Mouse (Mus musculus): ENCODE data around the gene Arhgap24. TPM values are rescaled to one million over a fixed set of nuclear protein-coding genes. Genes with fewer than 3 reads are reported as not detected.

The Arhgap24 gene
- polyA plus RNA-seq, 1 experiment from 2014 or later, result 4.1 TPM

DNA sequence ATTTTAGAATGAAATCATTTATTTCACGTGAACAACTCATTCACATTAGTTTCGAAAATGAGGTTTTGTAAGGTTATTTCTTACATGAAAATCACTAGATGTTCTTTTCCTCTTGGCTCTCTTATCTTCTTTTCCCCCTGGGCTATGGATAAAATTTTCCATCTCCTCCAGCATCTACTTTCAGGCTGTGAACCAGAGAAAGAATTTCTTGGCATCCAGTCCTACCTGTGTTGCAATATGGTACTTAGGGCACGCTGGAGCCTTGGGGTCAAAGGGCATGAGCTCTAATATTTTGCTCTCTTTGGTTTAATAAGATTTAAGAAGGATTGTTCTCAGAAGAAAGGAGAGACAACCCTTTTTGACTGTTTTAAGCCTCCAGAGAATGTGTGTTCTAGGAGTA is 132.4 kb downstream of the Arhgap24 start:
- no peaks in the 10 kb centered on the region for H3K4me1 ChIP-seq
- H3K4me2 ChIP-seq, result no peak overlapping the region
- H3K27me3 ChIP-seq, result no peaks in the 10 kb centered on the region
- 90% methylated on average over 3 of the region's 3 CpGs for WGBS
- H3K27ac ChIP-seq, result no peak overlapping the region
- H3K4me3 ChIP-seq (replicated peaks), result no peak overlapping the region
- H3K9me3 ChIP-seq, result no peaks in the 10 kb centered on the region
- no peak for ATAC-seq (ENCODE audit: low FRiP score)
- H3K9ac ChIP-seq, result no peak overlapping the region
- H3K36me3 ChIP-seq (replicated peaks), result no peaks in the 10 kb centered on the region

DNA sequence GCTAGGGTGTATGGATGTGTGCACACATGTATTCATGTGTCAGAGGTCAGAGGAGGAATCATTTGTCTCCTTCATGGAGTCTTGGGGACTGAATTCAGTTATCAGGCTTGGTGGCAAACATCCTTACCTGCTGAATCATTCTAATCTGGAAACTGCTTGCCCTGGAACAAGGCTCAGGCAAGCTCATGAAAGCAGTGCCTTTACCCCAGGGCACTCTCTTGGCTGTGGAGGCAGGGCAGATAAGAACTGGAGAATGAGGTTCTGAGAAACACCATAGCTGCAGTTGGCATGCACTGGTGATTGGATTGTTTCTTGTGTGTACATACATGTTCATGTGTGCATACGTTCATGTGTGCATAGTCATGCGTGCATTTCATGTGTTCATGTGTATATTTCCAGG is 132.9 kb downstream of the Arhgap24 start:
- no peak overlapping the region for H3K4me3 ChIP-seq (replicated peaks)
- H3K27me3 ChIP-seq, result no peaks in the 10 kb centered on the region
- no peak overlapping the region for H3K27ac ChIP-seq
- 94% methylated on average over 2 of the region's 2 CpGs for WGBS
- H3K4me2 ChIP-seq, result no peak overlapping the region
- no peaks in the 10 kb centered on the region for H3K36me3 ChIP-seq (replicated peaks)
- H3K9me3 ChIP-seq, result no peaks in the 10 kb centered on the region
- H3K4me1 ChIP-seq, result no peaks in the 10 kb centered on the region
- no peak for ATAC-seq (ENCODE audit: low FRiP score)
- no peak overlapping the region for H3K9ac ChIP-seq

DNA sequence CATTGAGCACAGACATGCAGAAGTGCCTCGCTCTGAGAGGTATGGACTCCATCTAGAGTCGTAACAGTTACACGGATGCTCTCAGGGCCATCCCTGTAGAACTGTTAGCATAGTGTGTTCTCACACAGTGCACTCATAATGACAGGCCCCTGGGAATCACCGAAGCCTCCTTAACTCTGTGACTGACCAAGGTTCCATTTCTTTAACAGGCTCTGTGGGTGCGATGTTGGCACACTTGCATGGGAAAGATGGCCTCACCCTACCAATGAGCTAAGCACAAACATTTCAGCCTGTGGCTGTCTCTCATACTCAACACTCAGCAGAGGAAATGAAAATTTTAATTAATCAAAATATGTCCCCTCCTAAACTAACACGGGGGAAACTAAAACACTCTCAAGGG is 134.1 kb downstream of the Arhgap24 start:
- no peaks in the 10 kb centered on the region for H3K4me1 ChIP-seq
- no peak overlapping the region for H3K4me3 ChIP-seq (replicated peaks)
- ATAC-seq (ENCODE audit: low FRiP score), result no peak
- 96% methylated on average over 6 of the region's 6 CpGs for WGBS
- no peaks in the 10 kb centered on the region for H3K9me3 ChIP-seq
- H3K27me3 ChIP-seq, result no peaks in the 10 kb centered on the region
- H3K27ac ChIP-seq, result no peak overlapping the region
- no peaks in the 10 kb centered on the region for H3K36me3 ChIP-seq (replicated peaks)
- H3K9ac ChIP-seq, result no peak overlapping the region
- no peak overlapping the region for H3K4me2 ChIP-seq

DNA sequence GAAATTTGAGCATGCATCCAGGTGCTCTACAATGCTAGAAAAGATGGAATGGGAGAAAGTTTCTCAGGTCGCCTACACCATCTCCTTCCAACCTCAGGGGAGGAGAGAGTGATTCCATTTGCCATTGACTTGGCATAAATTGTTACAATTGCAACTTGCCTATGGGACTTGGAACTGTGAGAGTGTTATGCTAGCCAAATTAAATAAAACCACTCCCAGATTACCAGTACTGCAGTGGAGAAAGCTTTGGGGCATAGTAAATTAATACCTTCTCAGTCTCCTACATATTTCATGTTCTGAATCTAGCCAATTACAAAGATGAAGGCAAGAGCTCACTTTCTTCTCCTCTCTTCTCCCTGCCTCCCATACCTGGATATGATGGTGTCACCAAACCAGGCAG is 139.8 kb downstream of the Arhgap24 start:
- ATAC-seq (ENCODE audit: low FRiP score), result no peak
- WGBS, result 90% methylated on average over 1 of the region's 1 CpGs

DNA sequence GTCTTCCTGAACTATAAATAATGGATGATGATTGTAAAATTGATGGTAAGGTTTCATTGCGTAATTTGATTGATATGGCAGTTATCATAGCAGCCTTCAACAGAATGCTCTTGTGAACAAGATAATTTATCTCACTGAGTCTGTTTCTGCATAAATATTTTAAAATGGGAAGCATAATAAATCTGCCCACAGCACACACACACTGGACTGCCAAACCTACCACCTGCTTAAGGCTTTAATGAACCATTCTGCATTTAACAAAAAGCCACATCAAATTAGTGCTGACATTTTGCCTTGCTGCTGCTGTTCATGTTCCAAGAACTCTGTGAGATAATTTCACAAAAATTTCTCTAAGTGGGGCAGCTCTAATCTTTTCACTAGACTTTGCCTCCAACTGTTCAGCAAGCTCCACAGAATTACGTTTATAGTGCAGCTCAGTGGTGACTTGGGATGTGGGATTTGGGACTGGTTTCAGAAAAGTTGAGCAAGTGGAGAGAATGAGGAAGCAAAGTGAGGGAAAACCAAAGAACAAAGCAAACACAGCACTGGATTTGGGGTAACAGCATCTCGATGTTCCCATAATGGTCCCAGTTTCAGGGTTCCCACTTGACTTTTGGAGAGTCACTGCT is 142.7 kb downstream of the Arhgap24 start:
- H3K4me2 ChIP-seq, result no peak overlapping the region
- H3K27me3 ChIP-seq, result no peaks in the 10 kb centered on the region
- no peak overlapping the region for H3K4me3 ChIP-seq (replicated peaks)
- H3K4me1 ChIP-seq, result no peaks in the 10 kb centered on the region
- H3K9ac ChIP-seq, result no peak overlapping the region
- no peak for ATAC-seq (ENCODE audit: low FRiP score)
- no peaks in the 10 kb centered on the region for H3K36me3 ChIP-seq (replicated peaks)
- 88% methylated on average over 3 of the region's 3 CpGs for WGBS
- H3K9me3 ChIP-seq, result no peaks in the 10 kb centered on the region
- H3K27ac ChIP-seq, result no peak overlapping the region

More for the DNA sequence above, 139.8 kb downstream of the Arhgap24 start:
- Histone ChIP-seq H3K4me2 (no peak overlapping the region), H3K27me3 (no peaks in the 10 kb centered on the region), H3K36me3 (replicated peaks) (no peaks in the 10 kb centered on the region), H3K9ac (no peak overlapping the region), H3K27ac (no peak overlapping the region), H3K4me3 (replicated peaks) (no peak overlapping the region), H3K9me3 (no peaks in the 10 kb centered on the region), H3K4me1 (no peaks in the 10 kb centered on the region)

DNA sequence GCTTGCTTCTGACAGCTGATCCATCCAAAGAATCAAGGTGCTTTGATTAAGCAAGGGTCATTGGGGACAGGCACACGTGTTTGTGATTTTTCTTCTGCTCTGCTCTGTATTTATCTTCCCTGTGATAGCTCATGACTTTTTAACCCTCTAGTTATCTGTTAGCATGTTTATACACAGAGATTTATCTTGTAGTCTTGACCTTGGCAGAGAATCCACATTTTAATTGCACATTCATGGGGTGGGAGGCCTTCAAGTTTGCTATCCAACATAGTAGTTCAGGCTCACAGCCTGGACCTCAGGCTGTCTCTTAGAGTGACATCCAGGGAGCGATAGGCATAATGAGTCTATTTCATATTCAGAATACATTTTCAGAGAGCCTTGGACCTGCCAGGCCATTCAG is 145.5 kb downstream of the Arhgap24 start:
- no peaks in the 10 kb centered on the region for H3K4me1 ChIP-seq
- no peaks in the 10 kb centered on the region for H3K36me3 ChIP-seq (replicated peaks)
- H3K27ac ChIP-seq, result no peak overlapping the region

DNA sequence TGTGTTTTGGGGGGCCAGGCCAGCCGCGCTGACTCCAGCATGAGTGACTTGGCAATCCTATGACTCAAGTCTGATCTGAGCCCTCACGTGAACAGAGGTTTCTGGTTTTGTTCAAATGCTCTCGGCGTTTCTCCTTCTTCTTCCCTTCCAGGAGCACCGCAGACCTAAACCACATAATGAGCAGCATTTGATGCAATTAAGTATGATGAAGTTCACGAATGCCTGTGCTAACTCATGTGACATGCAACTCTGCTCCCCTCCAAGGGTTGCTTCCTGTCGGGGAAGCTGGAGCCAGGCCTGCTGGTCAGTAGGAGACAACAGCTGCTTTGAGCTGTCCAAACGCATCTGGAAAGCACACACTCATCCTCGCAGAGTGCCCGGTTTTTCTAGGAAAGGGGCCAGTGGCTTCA is 148.2 kb downstream of the Arhgap24 start:
- Histone ChIP-seq H3K4me1 (no peaks in the 10 kb centered on the region), H3K9ac (no peak overlapping the region), H3K4me2 (no peak overlapping the region), H3K36me3 (replicated peaks) (no peaks in the 10 kb centered on the region), H3K4me3 (replicated peaks) (no peak overlapping the region), H3K9me3 (no peaks in the 10 kb centered on the region), H3K27me3 (no peaks in the 10 kb centered on the region), H3K27ac (no peak overlapping the region)
- whole genome bisulfite sequencing, result 83% methylated on average over 11 of the region's 11 CpGs
- ATAC-seq (ENCODE audit: low FRiP score), result no peak

More for the DNA sequence above, 145.5 kb downstream of the Arhgap24 start:
- WGBS, result 86% methylated on average over 2 of the region's 2 CpGs
- no peak for ATAC-seq (ENCODE audit: low FRiP score)
- no peak overlapping the region for H3K4me3 ChIP-seq (replicated peaks)
- no peaks in the 10 kb centered on the region for H3K9me3 ChIP-seq
- no peak overlapping the region for H3K4me2 ChIP-seq
- H3K9ac ChIP-seq, result no peak overlapping the region
- no peaks in the 10 kb centered on the region for H3K27me3 ChIP-seq

DNA sequence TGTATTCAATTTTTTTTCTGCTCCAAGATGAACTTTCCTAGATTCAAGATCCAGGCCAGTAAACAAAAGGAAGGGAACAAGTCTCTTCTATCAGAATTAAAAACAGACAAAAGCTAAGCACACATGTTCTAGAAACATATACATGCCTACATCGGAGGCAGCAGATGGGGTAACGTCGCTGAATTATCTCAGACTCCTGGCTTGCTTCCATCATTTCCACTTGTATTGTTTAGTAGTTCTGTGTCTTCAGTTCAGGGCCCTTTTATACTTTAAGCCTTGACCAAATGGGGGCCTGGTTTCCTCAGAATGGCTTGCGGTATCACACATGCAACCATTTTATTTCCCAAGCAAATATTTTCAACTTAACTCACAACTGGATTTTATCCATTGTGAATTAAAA is 154.4 kb downstream of the Arhgap24 start:
- Histone ChIP-seq H3K4me2 (no peak overlapping the region), H3K36me3 (replicated peaks) (no peaks in the 10 kb centered on the region), H3K4me3 (replicated peaks) (no peak overlapping the region), H3K4me1 (no peaks in the 10 kb centered on the region), H3K9me3 (no peaks in the 10 kb centered on the region), H3K9ac (no peak overlapping the region), H3K27ac (no peak overlapping the region), H3K27me3 (no peaks in the 10 kb centered on the region)
- 80% methylated on average over 4 of the region's 4 CpGs for WGBS
- ATAC-seq (ENCODE audit: low FRiP score), result no peak

DNA sequence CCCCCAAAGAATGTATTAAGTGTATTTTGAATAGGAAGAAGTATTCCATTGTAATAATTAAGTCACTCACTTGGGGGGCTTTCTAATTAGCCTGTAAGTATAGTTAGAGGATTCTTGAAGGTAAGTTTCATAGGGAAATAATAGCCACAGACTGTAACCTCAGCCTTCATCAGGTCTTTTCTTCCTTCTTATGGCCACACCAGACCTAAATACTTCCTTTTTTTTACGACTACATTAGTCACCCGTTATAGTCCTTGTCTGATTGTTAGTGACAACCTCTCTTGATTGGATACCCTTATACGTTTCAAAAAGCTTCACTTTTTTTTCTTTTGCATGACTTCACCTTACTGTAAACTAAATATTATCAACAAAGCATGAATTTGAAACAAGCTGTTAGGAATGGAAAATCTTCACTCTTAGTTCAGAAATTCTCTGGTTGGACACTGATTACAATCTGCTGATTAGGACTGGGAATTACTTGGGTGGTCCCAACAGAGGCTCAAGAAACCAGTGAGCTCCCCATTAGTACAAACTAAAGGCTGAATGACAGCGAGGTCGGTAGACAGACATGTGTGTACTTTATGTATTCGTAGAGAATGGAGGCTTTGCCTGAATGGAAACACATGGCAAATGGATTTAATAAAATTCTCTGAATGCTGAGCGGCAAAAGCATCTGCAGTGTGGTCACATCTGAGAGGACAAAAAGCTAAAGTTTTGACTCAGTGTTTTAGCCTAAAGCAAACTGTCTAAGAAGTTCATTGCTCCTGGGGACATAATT is 158.8 kb downstream of the Arhgap24 start:
- 65% methylated on average over 7 of the region's 7 CpGs for WGBS

GRCm38 (mm10) chr5:102643364-102643763 is 162.2 kb downstream of the Arhgap24 start:
- H3K4me2 ChIP-seq, result no peak overlapping the region
- no peak for ATAC-seq (ENCODE audit: low FRiP score)
- no peaks in the 10 kb centered on the region for H3K4me1 ChIP-seq
- no peak overlapping the region for H3K27ac ChIP-seq
- no peak overlapping the region for H3K9ac ChIP-seq
- no peaks in the 10 kb centered on the region for H3K36me3 ChIP-seq (replicated peaks)
- H3K4me3 ChIP-seq (replicated peaks), result no peak overlapping the region
- 93% methylated on average over 7 of the region's 7 CpGs for WGBS
- H3K27me3 ChIP-seq, result no peaks in the 10 kb centered on the region
- H3K9me3 ChIP-seq, result no peaks in the 10 kb centered on the region

More for the DNA sequence above, 158.8 kb downstream of the Arhgap24 start:
- no peak overlapping the region for H3K4me2 ChIP-seq
- H3K36me3 ChIP-seq (replicated peaks), result no peaks in the 10 kb centered on the region
- no peak overlapping the region for H3K27ac ChIP-seq
- H3K9me3 ChIP-seq, result no peaks in the 10 kb centered on the region
- H3K4me1 ChIP-seq, result no peaks in the 10 kb centered on the region
- no peaks in the 10 kb centered on the region for H3K27me3 ChIP-seq
- no peak overlapping the region for H3K4me3 ChIP-seq (replicated peaks)
- H3K9ac ChIP-seq, result no peak overlapping the region
- ATAC-seq (ENCODE audit: low FRiP score), result no peak

DNA sequence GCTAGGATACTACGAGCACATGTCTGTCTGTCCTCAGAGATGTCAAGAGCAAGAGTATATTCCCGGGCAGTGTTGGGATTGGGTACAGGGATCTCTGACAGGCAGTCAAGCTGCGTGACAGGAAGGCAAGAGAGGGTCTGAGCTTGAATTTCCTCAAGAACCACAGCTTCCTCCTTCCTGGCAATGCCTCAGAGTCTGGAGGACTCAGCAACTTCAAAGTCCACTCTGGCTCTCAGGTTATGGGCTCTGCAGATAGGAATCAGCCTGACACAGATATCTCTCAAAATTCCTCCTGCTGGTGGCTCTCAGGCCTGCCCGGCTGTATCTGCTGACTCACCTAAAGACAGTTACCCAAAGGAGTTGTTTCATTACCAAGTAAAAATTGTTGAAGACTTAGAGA is 162.6 kb downstream of the Arhgap24 start:
- no peaks in the 10 kb centered on the region for H3K9me3 ChIP-seq
- no peaks in the 10 kb centered on the region for H3K36me3 ChIP-seq (replicated peaks)
- H3K4me3 ChIP-seq (replicated peaks), result no peak overlapping the region
- 89% methylated on average over 4 of the region's 4 CpGs for WGBS
- H3K27ac ChIP-seq, result no peak overlapping the region
- ATAC-seq (ENCODE audit: low FRiP score), result no peak
- no peak overlapping the region for H3K4me2 ChIP-seq
- H3K27me3 ChIP-seq, result no peaks in the 10 kb centered on the region
- no peak overlapping the region for H3K9ac ChIP-seq
- H3K4me1 ChIP-seq, result no peaks in the 10 kb centered on the region

DNA sequence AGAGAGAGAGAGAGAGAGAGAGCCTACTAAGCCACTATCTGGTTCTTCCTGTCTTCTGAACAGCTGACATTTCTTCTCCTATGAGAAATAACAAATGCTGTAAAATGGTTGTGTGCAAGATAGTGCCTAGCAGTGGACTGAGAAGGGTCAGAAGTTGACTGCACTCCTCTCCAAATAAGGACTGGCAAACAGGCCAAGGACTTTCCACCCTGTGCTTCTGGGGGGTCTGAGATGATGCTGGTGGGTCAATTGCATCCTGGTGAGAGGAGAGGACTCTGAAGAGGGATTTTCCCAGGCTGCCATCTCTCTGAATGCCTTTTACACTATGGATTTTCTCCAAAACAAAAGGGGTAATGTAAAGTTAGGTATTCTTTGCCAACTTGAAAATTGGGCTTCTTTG is 177.9 kb downstream of the Arhgap24 start:
- H3K27ac ChIP-seq, result no peak overlapping the region
- no peaks in the 10 kb centered on the region for H3K9me3 ChIP-seq
- H3K4me3 ChIP-seq (replicated peaks), result no peak overlapping the region
- no peak overlapping the region for H3K9ac ChIP-seq
- no peak overlapping the region for H3K4me2 ChIP-seq
- no peaks in the 10 kb centered on the region for H3K4me1 ChIP-seq
- H3K27me3 ChIP-seq, result no peaks in the 10 kb centered on the region
- no peak for ATAC-seq (ENCODE audit: low FRiP score)
- no peaks in the 10 kb centered on the region for H3K36me3 ChIP-seq (replicated peaks)

Data from forebrain, embryonic 12.5 days (tissue).